Mouse (Mus musculus) liver, adult 2 months (tissue): ENCODE results near the gene Cenpa. TPM values are rescaled to one million over a fixed set of nuclear protein-coding genes. Genes with fewer than 3 reads are reported as not detected.
A peak's percentile ranks its signal among the peaks of the same experiment; 100 is the strongest.

Experiments
- DNase-seq: peaks from one replicate; pipeline ENCODE4 v3.0.0-alpha.2; 2011; ENCODE audit warnings: low read depth, low spot score; ENCODE audit errors: extremely low read depth
- H3K27ac ChIP-seq: fragments of 200-500 bp; replicated peaks from 2 replicates; pipeline ENCODE4 v1.5.1; 2012; ENCODE audit warnings: low read depth, mild to moderate bottlenecking, control low read depth, inconsistent platforms, low read length; ENCODE audit not compliant: insufficient read depth
- H3K27me3 ChIP-seq: fragments of 200-500 bp; 2 replicates; pipeline ENCODE4 v1.6.1; 2012; ENCODE audit warnings: mild to moderate bottlenecking, moderate library complexity, low read length, inconsistent platforms; ENCODE audit not compliant: control insufficient read depth, insufficient read depth
- H3K36me3 ChIP-seq: fragments of 200-500 bp; 2 replicates; pipeline ENCODE4 v1.6.1; 2012; ENCODE audit warnings: low read length, inconsistent platforms; ENCODE audit not compliant: control insufficient read depth, insufficient read depth
- H3K4me1 ChIP-seq: fragments of 200-500 bp; 2 replicates; pipeline ENCODE4 v1.6.1; 2011; ENCODE audit warnings: low read length; ENCODE audit not compliant: control insufficient read depth, insufficient read depth
- H3K4me3 ChIP-seq: fragments of 200-500 bp; 2 replicates; pipeline ENCODE4 v1.5.1; 2011; ENCODE audit warnings: low read depth, mild to moderate bottlenecking, control low read depth, low read length, moderate library complexity; ENCODE audit not compliant: insufficient read depth
- H3K79me2 ChIP-seq: fragments of 200-500 bp; 2 replicates; pipeline ENCODE4 v1.6.1; 2012; ENCODE audit warnings: inconsistent platforms, mild to moderate bottlenecking, low read length, moderate library complexity; ENCODE audit not compliant: control insufficient read depth, insufficient read depth
- H3K9ac ChIP-seq: fragments of 200-500 bp; 2 replicates; pipeline ENCODE4 v1.6.1; 2012; ENCODE audit warnings: low read depth, mild to moderate bottlenecking, control low read depth, inconsistent platforms, low read length
- CTCF ChIP-seq: fragments of 200-500 bp; IDR thresholded peaks from 2 replicates; pipeline ENCODE4 v1.5.1; 2011; ENCODE audit warnings: low read depth, low read length, control low read depth
- POLR2A ChIP-seq: fragments of 200-500 bp; IDR thresholded peaks from 2 replicates; pipeline ENCODE4 v1.6.1; 2011; ENCODE audit warnings: low read length, control low read depth; ENCODE audit not compliant: insufficient read depth; ENCODE audit errors: extremely low read depth
- WGBS: fragments of 180-500 bp; shearing (Covaris S2); methylation state at CpG from one replicate; pipeline ENCODE4 v1.1.7; 2018; 5-methylcytosine and 5-hydroxymethylcytosine counted together
- polyA plus RNA-seq: library from polyadenylated mRNA; depleted of rRNA; stranded (reverse); fragments of >200 nt; gene quantifications from 2 replicates; pipeline ENCODE4 v1.2.3, GENCODE M21; 2012
- total RNA-seq: library from RNA; depleted of rRNA; stranded (reverse); fragments of >200 nt; gene quantifications from 2 replicates; pipeline ENCODE4 v1.2.3, GENCODE M21; 2014

Cenpa gene
- total and polyA plus RNA-seq, 2 experiments, result 5.3 to 8.0 TPM

- H3K27ac ChIP-seq, result no peak overlapping the region
- no peaks in the 10 kb centered on the region for H3K36me3 ChIP-seq
- H3K9ac ChIP-seq, result no peak overlapping the region
- 60% methylated on average over 1 of the region's 1 CpGs for WGBS
- peaks cover 9% of the 10 kb centered on the region for H3K27me3 ChIP-seq
- TF ChIP-seq POLR2A (no peak), CTCF (no peak)
- no peak for DNase-seq
- peaks cover 28% of the 10 kb centered on the region for H3K4me1 ChIP-seq
- H3K79me2 ChIP-seq, result no peaks in the 10 kb centered on the region
- H3K4me3 ChIP-seq, result no peak overlapping the region
Measured at GRCm38 (mm10) chr5:30624311-30624710, 42.3 kb upstream of the Cenpa start.

- DNase-seq, result no peak
- H3K4me1 ChIP-seq, result peaks cover 28% of the 10 kb centered on the region
- H3K4me3 ChIP-seq, result no peak overlapping the region
- H3K79me2 ChIP-seq, result no peaks in the 10 kb centered on the region
- H3K27ac ChIP-seq, result no peak overlapping the region
- H3K9ac ChIP-seq, result no peak overlapping the region
- H3K27me3 ChIP-seq, result peaks cover 9% of the 10 kb centered on the region
- TF ChIP-seq CTCF (no peak), POLR2A (no peak)
- 66% methylated on average over 4 of the region's 4 CpGs for WGBS
- H3K36me3 ChIP-seq, result no peaks in the 10 kb centered on the region
Measured at GRCm38 (mm10) chr5:30624908-30625307, 41.7 kb upstream of the Cenpa start.

- peaks cover 9% of the 10 kb centered on the region for H3K27me3 ChIP-seq
- H3K9ac ChIP-seq, result no peak overlapping the region
- 78% methylated on average over 3 of the region's 3 CpGs for WGBS
- TF ChIP-seq CTCF (no peak), POLR2A (no peak)
- no peak overlapping the region for H3K4me3 ChIP-seq
- no peaks in the 10 kb centered on the region for H3K36me3 ChIP-seq
- H3K79me2 ChIP-seq, result no peaks in the 10 kb centered on the region
- DNase-seq, result no peak
- no peak overlapping the region for H3K27ac ChIP-seq
- peaks cover 28% of the 10 kb centered on the region for H3K4me1 ChIP-seq
Measured at GRCm38 (mm10) chr5:30625379-30625778, 41.2 kb upstream of the Cenpa start.

GRCm38 (mm10) chr5:30626331-30627105 is 40.1 kb upstream of the Cenpa start:
- peak; percentile 82 for DNase-seq
- 45% methylated on average over 8 of the region's 8 CpGs for WGBS
- TF ChIP-seq CTCF (no peak), POLR2A (no peak)

GRCm38 (mm10) chr5:30628511-30628910 is 38.1 kb upstream of the Cenpa start:
- no peak for TF ChIP-seq CTCF
- no peak for TF ChIP-seq POLR2A
- DNase-seq, result peak; percentile 94
- WGBS, result 23% methylated on average over 3 of the region's 3 CpGs
- Histone ChIP-seq H3K9ac (no peak overlapping the region), H3K36me3 (no peaks in the 10 kb centered on the region), H3K27me3 (no peaks in the 10 kb centered on the region), H3K4me3 (no peak overlapping the region), H3K79me2 (no peaks in the 10 kb centered on the region), H3K27ac (no peak overlapping the region; the same call in 1 of the 2 replicates), H3K4me1 (peaks cover 26% of the 10 kb centered on the region)

More at GRCm38 (mm10) chr5:30626331-30627105, 40.1 kb upstream of the Cenpa start:
- Histone ChIP-seq H3K27ac (no peak overlapping the region), H3K4me3 (no peak overlapping the region), H3K36me3 (no peaks in the 10 kb centered on the region), H3K27me3 (peaks cover 9% of the 10 kb centered on the region), H3K79me2 (no peaks in the 10 kb centered on the region), H3K4me1 (peaks cover 28% of the 10 kb centered on the region), H3K9ac (no peak overlapping the region)

GRCm38 (mm10) chr5:30630401-30630800 is 36.2 kb upstream of the Cenpa start:
- H3K4me3 ChIP-seq, result no peak overlapping the region
- H3K27me3 ChIP-seq, result no peaks in the 10 kb centered on the region
- WGBS, result 71% methylated on average over 6 of the region's 6 CpGs
- no peaks in the 10 kb centered on the region for H3K79me2 ChIP-seq
- no peak overlapping the region for H3K27ac ChIP-seq
- no peak for DNase-seq
- TF ChIP-seq POLR2A, result no peak
- no peak for TF ChIP-seq CTCF
- no peak overlapping the region for H3K9ac ChIP-seq
- H3K4me1 ChIP-seq, result peaks cover 26% of the 10 kb centered on the region
- no peaks in the 10 kb centered on the region for H3K36me3 ChIP-seq
